Mouse (Mus musculus) regulatory T cell (primary cell): ENCODE measurements around the gene Cfap57.

ENCODE experiments used
- in situ Hi-C: fragments of 300-600 bp; cut with MboI, MseI; formaldehyde crosslinking; loops from one replicate; pipeline ENCODE4 v1.15.1; 2025; ENCODE audit warnings: high pct_unique_total_duplicates

The Cfap57 gene

GRCm38 (mm10) chr4:118620279-118620966, at the start of gene Cfap57, which contains the start of gene Ebna1bp2:
Gene Cfap57, minus strand, starts transcription at chr4:118620777.
Gene Ebna1bp2, plus strand, starts transcription at chr4:118620799.
- in situ Hi-C loops: no loop called here

- in situ Hi-C loops: no loop called here
Observed at GRCm38 (mm10) chr4:118658652-118659051, 38.1 kb upstream of the Cfap57 start, which contains the start of gene Olfr62. Gene Olfr62, plus strand, starts transcription at chr4:118658952.

GRCm38 (mm10) chr4:118645234-118645633, 24.7 kb upstream of the Cfap57 start:
- in situ Hi-C loops: no loop called here

GRCm38 (mm10) chr4:118642346-118643190, 22.0 kb upstream of the Cfap57 start:
- in situ Hi-C loops: loop anchor here (5.0 kb wide), 1 partner anchor 525 kb away; no protein-coding TSS in a partner anchor

- in situ Hi-C loops: no loop called here
Observed at GRCm38 (mm10) chr4:118630261-118630660, 9.7 kb upstream of the Cfap57 start.

GRCm38 (mm10) chr4:118621781-118622180, 1.2 kb upstream of the Cfap57 start:
- in situ Hi-C loops: no loop called here

GRCm38 (mm10) chr4:118620967-118621320, 367 bp upstream of the Cfap57 start:
- in situ Hi-C loops: no loop called here

- in situ Hi-C loops: loop anchor here (10.0 kb wide), 1 partner anchor 499 kb away; no protein-coding TSS in a partner anchor
Observed at GRCm38 (mm10) chr4:118615412-118615811, 5.2 kb downstream of the Cfap57 start.

GRCm38 (mm10) chr4:118612619-118613018, 8.0 kb downstream of the Cfap57 start:
- in situ Hi-C loops: loop anchor here (10.0 kb wide), 1 partner anchor 502 kb away; no protein-coding TSS in a partner anchor

GRCm38 (mm10) chr4:118609836-118610235, 10.7 kb downstream of the Cfap57 start:
- in situ Hi-C loops: loop anchor here (10.0 kb wide), 1 partner anchor 505 kb away; no protein-coding TSS in a partner anchor

- in situ Hi-C loops: no loop called here
Observed at GRCm38 (mm10) chr4:118604065-118604464, 16.5 kb downstream of the Cfap57 start.

GRCm38 (mm10) chr4:118589733-118590130, 30.8 kb downstream of the Cfap57 start:
- in situ Hi-C loops: no loop called here

GRCm38 (mm10) chr4:118589053-118589732, 31.4 kb downstream of the Cfap57 start:
- in situ Hi-C loops: no loop called here

- in situ Hi-C loops: no loop called here
Observed at GRCm38 (mm10) chr4:118582629-118583028, 37.9 kb downstream of the Cfap57 start.

GRCm38 (mm10) chr4:118581508-118581907, 39.1 kb downstream of the Cfap57 start:
- in situ Hi-C loops: no loop called here

- in situ Hi-C loops: loop anchor here (10.0 kb wide), 1 partner anchor 355 kb away; no protein-coding TSS in a partner anchor
Observed at GRCm38 (mm10) chr4:118579313-118579712, 41.3 kb downstream of the Cfap57 start.

GRCm38 (mm10) chr4:118576097-118576496, 44.5 kb downstream of the Cfap57 start:
- in situ Hi-C loops: loop anchor here (10.0 kb wide), 1 partner anchor 351 kb away; no protein-coding TSS in a partner anchor

GRCm38 (mm10) chr4:118571441-118571840, 49.1 kb downstream of the Cfap57 start:
- in situ Hi-C loops: loop anchor here (10.0 kb wide), 1 partner anchor 347 kb away; no protein-coding TSS in a partner anchor

GRCm38 (mm10) chr4:118569320-118569719, 51.3 kb downstream of the Cfap57 start:
- in situ Hi-C loops: no loop called here

- in situ Hi-C loops: no loop called here
Observed at GRCm38 (mm10) chr4:118568709-118569108, 51.9 kb downstream of the Cfap57 start.

- in situ Hi-C loops: no loop called here
Observed at GRCm38 (mm10) chr4:118566161-118566676, 54.4 kb downstream of the Cfap57 start.
